Mouse (Mus musculus): Measurements from ENCODE around the gene Macrod2.

Gene Macrod2

DNA sequence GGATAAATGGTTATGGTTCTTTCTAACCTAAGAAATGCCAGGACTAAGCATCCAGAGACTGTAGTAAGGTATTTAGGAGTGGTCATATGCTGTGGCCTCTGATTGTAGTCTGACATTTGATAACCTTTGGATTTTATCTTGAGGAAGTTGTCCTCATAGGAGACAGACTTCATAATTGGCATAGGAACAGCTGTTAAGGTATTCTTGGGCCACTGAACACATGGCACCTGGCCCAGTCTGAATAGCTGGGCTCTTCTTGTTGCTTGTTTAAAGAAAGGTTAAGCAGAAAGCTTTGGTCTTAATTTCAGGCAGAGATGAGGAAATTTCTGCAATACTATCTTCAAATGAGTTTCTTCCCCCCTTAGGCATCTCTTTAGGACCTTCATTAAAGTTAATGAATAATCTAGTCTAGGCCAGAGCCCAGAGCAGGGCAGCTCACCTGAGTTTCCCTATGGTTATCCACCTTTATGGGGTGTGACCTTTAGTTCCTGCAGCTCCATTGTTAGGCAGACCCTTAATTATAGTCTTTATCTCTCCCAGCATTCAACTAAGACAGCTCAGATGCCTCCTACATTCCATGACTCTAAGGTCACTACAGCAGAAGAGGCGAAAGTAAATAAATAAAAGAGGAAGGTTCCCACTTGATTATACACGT lies 894.1 kb downstream of the Macrod2 start:
- DNase-seq (ENCODE audit: low read depth, low spot score), result no peak

DNA sequence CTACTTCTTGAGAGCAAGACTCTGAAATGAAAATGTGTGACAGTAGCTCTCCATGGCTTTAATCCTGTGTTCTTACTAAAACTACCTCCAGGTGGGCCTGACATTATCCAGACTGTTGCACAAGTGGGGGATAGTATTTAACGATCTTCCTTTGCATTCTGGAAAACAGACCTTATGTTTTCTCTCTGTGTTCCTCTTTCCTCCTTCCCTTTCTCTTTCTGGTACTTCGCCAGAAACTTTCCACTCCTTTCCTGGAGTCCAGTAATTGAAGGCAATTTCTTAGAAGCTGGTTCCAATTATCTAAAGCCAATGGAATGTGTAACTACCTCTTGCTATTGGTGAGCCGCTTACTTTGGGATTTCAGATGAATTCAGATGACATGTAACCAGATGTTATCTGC lies 897.7 kb downstream of the Macrod2 start:
- DNase-seq (ENCODE audit: low read depth, low spot score), result peak; percentile 86

DNA sequence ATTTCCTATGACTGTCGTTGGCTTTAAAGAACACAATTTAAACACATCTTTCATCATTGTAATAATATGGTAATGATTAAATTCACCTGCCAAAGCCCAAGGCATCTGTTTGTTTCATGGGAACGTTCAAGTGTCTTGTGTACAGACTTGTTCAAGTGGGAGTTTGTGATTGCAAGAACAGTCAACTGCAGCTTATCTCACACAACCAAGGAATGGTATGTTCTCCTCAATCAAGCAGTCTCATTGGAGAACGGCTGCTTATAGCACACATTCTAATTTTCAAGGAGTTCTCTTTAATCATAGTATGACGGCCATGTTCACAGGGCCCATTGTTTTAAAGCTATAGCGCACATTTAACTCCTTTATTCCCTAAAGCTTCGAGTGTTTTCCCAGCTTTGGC lies 904.1 kb downstream of the Macrod2 start:
- DNase-seq (ENCODE audit: low read depth, low spot score), result no peak

DNA sequence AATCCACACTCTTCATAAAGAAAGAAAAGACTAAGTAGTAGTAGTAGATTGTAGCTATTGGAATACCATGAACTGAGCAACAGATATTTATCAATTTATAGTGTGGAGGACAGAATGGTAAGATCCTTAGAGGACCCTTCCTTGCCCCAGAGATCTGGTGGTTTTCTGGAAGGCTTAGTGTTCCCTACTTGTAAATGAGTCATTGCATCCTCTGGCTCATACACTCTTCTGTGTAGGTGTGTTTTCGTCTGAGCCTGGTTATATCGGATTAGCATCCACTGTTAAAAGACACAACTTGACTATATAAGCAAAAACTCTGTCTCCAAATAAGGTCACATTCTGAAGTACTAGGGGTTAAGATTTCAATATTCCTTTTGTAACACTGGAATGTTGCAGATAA lies 905.9 kb downstream of the Macrod2 start:
- DNase-seq (ENCODE audit: low read depth, low spot score), result no peak

DNA sequence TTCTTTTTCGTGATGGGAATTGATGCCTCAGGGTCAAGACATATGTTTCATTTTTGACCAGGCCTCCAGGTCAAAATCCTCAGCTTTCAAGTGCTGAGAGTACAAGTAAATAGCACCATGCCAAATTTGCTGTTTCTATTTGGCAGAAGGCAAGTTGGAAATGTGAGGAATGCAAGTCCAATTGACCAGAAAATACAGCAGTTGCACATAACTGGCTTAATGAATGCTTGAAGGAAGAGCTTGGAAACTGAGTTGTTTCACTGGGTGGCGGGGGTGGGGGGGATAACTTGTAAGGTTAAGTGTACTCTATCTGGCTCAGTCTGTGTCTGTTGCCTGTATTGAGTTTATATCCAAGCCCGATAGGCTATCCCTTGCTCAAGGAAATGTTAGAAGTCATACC lies 913.3 kb downstream of the Macrod2 start:
- DNase-seq (ENCODE audit: low read depth, low spot score), result no peak

DNA sequence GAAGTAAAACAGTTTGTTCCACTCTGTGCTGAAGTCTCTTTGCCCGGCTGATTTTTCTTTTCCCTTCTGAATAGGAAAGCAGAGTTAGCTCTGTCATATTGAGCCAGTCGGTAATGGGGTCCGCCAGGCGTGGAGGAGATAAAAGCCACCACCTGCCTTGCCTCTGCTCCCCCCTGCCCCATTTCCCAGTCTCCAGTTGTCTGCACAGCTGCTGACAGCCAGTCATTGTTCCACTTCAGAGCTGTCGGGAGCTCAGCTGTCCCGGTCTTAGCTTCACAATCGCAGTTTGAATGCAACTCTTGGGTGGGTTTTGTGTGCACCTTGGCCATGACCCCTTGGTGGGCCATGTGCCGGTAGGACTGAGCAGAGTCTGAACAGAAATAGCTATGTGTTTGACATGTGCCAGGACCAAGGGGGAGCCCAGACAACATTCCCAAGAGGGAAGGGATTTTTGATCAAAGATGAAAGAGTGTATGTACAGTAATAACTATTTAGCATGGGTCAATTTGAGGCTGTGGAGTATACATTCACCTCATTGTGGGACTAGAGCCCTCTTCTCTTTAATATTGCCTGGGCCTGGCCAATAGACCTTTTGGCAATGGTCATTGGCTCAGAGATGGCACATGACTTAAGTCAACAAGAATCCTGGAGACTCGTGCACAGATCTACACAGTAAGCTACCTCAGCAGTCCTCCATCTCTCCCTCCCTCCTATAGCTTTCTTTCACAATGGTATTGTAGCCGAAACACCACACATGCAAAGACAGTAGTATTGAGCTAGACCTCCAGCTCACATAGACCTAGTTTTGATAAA lies 917.2 kb downstream of the Macrod2 start:
- no peak for DNase-seq (ENCODE audit: low read depth, low spot score)

DNA sequence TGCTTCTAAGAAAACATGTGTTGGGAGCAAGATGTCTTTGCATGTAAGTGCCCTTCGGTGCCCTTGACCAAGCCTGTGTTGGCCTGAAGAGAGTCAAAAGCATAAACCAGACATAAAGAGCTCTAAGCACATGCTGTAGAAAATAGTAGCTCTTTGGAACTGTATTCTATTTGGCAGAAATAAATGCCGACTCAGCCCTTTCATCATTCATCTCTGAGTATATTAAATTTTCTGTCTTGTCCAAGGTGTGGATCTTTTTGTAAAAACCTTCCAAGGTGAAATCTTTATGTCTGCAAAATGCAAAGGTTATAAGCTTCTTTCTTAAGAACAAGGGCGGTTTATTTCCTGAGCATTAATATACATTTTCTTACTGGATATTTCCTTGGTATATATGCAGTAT lies 920.2 kb downstream of the Macrod2 start:
- no peak for DNase-seq (ENCODE audit: low read depth, low spot score)

DNA sequence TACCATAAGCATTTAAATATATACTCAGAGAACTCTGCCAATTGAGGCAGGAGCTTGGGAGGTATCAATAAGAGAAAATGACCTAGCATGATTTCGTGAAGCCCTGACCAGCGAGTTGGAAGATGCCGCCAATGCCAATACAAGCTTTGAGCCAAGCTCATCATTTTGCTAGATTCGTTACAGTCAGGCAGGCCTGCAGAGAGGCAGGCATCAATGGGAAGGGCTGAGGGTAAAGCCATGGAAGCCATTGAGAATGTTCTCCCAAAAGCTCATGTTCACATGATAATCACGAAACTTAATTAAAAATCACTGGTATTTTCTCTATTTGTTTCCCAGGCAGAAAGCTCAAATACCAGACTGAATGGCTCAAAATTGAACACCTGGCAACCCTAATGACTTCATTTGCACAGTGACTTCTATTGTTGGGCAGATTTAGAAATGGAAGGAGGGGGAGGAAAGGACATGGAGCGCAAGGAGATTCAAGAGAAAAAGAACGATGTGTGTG lies 928.9 kb downstream of the Macrod2 start:
- no peak for DNase-seq (ENCODE audit: low read depth, low spot score)

DNA sequence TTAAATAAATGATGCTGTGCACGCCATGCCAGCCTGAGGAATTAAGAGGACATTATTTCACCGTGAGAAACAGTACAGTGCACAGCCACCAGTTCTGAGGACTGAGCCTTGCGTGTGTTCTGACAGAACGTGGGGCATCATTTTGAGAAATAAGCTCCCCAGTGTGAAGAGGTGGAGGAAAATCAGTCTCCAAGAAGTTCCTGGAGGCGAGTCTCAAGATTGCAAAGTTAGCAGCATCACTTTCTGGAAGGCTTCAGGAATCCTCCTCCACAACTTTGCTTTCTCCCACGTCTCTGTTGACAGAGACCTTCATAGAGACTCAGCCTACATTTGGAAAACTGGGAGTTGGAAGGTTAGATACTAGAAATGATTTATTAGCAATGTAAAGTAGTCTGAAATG lies 932.2 kb downstream of the Macrod2 start:
- no peak for DNase-seq (ENCODE audit: low read depth, low spot score)

DNA sequence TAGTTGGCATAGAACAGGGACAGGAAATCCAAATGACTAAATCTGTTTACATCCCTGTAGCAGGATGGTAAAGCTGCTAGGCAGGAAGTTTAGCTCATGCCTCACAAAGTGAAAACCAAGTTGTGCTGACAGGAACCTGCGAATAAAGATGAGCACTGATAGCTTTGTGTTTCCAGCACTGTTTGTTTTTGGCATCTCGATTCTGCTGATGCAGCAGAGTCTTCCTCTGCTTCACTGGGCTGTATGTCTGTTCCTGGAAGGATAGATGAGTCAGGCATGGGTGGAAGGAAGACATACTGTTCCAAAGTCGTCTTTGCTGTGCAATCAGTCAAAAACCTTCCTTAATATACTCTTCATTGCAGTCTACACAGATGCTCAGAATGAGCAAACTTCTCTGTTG lies 942.6 kb downstream of the Macrod2 start:
- DNase-seq (ENCODE audit: low read depth, low spot score), result no peak

DNA sequence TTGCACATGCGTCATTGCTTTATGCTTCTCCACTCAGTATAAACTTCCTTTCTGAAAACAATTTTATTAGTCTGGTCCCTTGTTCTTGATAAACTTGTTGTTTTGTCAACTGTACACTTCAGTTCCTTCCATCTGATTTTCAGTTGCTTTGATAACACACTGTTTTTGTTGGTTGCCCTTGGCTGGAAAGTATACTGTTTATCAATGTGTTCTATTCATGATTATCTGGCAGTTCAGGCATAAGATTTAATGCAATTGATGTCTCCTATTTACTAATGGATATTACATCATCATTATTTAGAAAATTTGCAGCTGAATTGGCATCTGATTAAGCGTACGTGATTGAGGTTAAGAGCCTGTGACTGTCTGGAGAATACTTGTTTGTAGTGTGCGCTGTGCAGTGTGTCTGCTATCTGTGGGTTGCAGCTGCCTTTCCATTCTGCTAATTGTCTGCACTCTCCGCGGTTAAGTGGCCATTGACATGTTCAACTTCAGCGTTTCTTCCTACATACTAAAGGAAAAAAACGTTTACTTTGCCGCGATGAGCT lies 949.0 kb downstream of the Macrod2 start:
- no peak for DNase-seq (ENCODE audit: low read depth, low spot score)

DNA sequence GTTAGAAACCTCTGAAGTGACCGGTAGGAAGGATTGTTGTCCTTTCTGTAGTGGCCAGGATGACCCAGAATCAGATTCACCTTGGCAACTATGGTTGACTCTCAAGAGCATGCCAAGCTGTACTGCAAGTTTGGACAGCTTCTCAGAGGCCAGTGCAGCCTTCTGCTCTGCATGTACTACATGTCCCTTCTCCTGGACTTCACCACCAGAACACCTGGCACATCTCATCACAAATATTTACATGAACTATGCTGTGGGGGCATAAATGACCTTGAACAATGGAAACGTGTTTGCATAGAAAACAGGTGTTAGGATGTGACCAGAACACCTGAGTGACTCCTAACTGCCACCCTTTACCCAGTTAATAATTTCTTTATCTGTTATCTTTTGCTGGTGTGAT lies 957.5 kb downstream of the Macrod2 start:
- DNase-seq (ENCODE audit: low read depth, low spot score), result no peak

DNA sequence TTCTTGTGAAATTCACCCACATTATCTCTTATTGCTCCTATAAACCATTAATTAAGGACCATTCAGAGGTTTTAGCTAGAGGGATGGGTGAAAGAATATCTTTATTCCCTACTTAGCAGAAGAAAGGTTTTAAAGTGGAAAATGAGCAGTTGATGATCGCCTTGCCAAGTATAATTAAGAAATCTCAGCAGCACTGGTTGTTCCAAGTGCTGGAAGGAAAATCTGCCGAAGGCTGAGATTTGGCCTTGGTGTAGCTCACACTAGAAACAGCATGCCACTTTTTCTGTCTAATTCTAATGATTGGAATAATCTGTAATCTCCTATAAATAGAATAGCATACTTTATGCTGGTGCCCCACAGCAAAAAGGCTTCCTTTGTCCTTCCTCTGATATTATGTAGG lies 993.5 kb downstream of the Macrod2 start:
- DNase-seq (ENCODE audit: low read depth, low spot score), result no peak

DNA sequence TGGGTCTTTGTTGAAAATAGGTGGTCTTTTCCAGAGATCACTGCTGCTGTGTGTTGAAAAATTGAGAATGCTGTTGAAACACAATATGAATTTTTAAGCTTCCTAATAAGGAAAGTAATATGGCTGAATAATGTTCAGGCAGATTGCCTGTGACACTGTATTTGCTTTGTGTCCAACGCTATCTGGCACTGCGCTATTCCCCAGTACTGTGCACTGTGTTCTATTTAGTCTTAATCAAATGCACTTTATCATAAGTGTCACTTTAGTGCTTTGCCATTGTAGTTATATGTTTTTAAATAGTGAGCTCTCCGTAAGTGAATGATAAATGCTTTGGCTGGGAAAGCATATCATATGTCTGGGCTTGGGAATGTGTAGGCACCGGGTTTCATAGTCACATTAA lies 996.1 kb downstream of the Macrod2 start:
- DNase-seq (ENCODE audit: low read depth, low spot score), result peak; percentile 6

DNA sequence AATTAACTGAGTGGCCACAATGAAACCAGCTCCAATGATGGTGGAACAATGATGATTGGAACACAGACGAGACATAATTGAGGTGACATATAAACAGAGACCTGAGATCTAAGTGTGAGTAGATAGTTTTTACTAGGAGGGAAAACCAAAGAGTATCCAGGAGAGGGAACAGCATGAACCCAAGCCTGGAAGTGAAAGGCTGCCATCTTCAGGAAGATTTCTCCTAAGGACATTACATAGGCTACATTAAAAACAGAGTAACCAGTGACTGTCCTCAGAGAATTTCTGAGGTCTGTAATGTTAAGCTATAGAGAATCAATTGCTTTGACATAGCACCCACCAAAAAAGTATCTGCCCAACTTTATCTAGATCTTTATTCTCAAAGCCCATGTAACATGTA lies 999.7 kb downstream of the Macrod2 start:
- DNase-seq (ENCODE audit: low read depth, low spot score), result no peak

DNA sequence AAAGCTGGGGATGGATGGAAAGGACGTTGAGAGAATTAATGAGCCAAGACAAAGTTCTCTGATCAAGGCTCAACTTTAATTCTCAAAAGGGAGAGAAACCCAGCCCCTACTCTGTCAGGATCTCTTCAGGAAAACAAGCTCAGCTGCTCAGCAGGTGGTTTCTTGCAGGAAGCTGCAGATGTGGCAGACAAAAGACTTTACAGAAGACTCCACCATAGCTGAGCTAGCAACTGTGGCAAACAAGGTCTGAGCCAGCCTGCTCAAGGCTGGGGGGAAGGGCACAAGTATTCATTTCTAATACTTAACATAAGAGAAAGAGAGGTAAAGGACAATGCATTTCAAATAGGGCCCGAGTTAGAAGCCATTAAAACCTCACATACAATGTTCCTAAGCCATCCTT lies 1013.7 kb downstream of the Macrod2 start:
- no peak for DNase-seq (ENCODE audit: low read depth, low spot score)

DNA sequence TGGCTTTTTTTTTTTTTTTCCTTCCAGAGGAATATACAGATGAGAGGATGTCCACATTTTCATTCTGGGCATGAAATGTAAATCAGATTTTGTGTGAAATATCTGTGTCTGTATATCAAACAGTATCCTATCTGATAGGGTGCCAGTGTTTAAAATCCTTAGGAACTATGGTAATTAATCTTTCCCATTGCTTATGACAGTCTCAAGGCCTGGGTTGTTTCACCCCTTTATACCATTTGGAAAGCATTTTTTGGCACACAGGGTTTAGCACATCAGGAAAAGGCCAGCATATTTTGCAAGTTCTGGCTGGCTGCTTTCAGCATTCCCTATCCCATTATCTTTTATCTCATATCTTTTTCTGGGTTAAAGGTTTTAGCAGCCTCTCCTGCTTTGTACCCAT lies 1021.3 kb downstream of the Macrod2 start:
- DNase-seq (ENCODE audit: low read depth, low spot score), result no peak

DNA sequence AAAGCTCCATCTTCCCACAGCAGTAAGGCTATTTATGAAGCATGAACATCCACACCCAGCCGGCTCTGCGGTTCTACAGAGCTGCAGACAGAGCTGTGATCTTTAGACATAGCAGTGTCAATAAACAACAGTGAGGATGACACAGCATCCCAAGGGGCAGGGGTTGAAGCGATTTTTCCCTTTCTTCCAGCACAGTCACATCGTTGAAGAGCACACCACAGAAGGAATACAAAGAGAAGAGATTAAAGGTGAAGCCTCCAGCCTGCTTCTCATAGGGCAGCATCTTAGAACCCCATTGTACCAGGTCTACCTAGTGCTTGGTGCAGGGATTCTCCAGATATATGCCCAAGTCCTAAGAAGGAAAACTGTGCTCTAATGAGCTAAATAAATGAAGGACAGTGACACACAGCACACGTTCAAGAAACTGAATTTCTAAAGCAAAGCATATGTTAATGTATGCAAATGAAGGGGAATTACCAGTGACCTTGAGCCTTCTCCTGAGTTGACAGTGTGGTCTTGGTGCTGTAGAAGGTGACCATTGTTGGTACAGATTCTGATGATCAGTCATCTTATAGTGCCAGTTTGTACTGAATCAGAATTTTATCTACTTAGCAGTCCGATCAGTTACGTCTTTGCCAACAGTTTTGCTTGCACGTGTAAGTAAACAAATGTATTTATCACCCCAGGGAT lies 1021.9 kb downstream of the Macrod2 start:
- DNase-seq (ENCODE audit: low read depth, low spot score), result no peak

DNA sequence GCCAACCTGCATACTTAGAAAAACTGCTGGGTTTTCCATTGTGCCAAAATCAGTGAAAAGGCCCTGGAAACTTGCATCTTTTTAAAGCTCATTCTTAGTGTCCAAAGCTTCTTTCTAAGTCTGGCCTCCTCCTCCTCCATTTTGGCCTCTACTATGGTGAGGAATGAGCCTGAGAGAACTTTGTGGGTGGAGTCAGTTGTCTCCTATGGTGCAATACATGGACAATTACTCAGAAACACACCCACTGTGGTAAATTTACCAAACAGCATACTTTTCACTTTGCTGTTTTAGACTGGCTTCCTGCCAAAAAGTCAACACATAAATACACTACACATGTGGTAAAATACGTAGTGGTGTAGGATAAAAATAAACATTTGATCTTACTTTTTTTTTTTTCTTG lies 1024.7 kb downstream of the Macrod2 start:
- no peak for DNase-seq (ENCODE audit: low read depth, low spot score)

DNA sequence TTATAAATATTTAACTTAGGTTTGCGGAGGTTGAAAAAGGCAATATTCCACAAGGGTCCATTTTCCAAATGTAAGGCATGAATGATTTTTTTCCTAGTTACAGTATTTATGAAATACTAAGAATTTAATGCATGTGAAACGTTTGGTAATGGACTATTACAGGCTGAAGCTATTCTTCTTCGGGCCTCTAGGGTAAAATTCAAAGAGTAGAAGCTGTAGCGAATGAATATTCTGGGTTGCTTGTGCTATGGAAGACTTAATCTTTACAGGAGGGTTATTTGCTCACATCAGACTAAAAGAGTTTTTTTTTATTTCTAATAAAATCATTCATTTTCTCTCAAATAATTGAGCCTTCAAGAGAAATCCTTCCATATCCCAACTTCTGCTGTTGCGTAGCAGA lies 1039.0 kb downstream of the Macrod2 start:
- DNase-seq (ENCODE audit: low read depth, low spot score), result no peak

DNA sequence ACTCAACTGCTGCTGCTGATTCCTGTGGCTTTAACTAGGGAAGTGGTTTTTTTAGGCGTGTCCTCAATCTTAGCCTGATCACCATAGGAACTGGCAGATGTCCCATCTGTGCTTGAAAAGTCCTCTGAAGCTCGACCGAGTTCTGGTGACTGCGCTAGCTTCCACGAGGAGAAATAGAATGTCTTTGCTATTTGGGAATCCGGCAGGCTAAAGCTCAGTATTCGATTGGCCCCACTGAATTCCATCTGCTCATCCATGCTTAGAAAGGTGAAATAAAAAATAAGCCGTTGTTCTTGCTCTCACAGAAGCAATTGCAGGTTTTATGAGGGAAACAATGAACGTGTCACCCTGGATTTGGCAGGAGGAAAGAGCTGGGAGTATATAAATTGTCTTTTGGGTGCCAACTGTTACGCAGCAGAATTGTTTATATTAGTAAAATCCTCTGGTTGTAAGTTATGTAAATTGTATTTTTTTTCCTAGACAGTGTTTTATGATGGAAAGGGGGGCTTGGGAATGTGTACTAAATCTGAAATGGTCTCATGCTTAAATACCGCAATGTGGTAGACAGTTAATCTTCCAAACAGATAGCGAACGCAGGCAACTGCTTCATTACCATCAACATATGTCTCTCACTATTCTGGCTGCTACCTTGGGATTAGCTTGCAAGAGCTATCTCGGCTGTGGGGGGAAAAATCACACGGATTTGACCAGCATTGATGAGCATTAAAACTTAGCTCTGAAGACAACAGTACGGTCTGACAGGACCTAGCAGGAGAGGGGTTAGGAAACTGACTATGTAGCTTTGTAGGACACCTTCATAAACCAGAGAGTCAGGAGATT lies 1039.8 kb downstream of the Macrod2 start:
- no peak for DNase-seq (ENCODE audit: low read depth, low spot score)

Measured in forelimb bud, embryonic 11.5 days (tissue).